Mouse (Mus musculus) A20 (cell line): Measurements from ENCODE around the gene Spx.

Experiments used
- DNase-seq: peaks from one replicate; pipeline ENCODE4 v3.0.0-alpha.2; 2011; ENCODE audit warnings: low read depth, low spot score

Gene Spx

GRCm38 (mm10) chr6:142412906-142413491, at the start of gene Spx:
Spx (plus strand) TSS chr6:142413441.
- DNase-seq, result no peak

DNA sequence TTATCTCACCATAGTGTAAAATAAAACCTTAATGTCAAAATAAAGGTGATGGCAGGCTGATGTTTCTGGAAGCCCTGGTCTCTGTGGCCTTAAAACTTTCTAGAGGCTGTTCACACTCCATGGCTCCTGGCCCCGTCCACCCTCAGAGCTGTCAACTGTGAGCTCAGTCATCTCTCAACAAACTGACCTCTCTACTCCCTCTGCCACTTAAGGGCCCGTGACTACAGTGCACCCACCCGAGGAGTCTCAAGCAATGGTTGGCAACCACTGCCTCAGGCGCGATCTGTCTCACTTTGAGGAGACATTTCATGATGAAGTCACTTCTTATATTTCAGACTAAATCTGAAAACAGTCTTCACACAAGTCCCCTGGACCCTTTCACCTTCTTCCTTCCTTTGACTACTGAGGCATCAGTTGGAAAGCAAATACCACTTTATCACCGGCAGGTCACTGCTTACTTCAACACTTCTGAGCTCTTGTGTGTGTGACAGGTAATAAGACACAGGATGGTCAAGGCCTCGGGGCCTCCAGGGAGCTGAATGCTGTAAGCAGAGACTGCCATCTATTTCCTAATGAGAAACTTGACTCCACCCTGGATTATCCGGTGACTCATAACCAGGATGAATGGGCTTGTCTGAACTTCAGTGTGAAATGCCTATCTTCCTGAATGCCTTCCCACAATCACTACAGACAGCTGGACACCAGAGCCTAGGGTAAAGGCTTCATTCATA, 47.3 kb upstream of the Spx start:
- DNase-seq, result no peak

- no peak for DNase-seq
These were observed 46.7 kb upstream of the Spx start for GRCm38 (mm10) chr6:142366473-142367018.

DNA sequence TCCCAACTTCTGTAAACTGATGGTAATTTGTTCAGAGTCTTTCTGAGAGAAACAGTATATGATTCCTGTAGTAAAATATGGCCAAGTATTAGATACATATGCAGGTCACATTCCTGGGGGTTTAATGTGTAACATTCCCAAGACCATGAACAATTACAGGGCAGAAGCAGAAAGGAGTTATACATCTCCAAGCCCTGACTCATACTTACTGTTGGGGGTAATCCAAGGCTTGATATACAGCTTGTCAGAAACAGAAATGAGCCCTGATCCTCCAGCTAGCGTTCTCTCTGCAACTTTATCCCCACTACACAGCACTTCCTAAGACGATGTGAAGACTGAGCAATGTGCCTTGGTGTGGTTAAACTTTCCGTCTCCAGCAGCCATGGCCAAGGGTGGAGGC, 45.7 kb upstream of the Spx start:
- no peak for DNase-seq

DNA sequence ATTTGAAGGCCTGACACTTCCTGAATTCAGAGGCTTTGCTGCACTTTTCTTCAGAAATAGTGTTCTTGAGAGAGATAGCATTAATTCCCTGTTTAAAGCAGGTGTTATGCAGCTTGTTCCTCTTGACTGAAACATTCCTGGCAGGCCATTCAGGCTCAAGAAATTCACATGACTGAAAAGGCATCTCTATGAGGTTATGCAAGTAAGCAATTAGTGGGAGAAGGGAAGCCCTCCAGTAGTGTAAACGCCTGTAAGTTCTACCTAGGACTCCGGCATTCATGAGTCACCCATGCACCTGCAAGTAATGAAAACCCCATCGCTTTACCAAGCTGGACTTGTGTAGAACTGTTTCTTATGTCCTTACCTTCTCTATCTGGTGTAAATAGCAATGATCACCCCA, 43.7 kb upstream of the Spx start:
- DNase-seq, result no peak

- no peak for DNase-seq
These were observed 36.2 kb upstream of the Spx start for GRCm38 (mm10) chr6:142377081-142377480.

DNA sequence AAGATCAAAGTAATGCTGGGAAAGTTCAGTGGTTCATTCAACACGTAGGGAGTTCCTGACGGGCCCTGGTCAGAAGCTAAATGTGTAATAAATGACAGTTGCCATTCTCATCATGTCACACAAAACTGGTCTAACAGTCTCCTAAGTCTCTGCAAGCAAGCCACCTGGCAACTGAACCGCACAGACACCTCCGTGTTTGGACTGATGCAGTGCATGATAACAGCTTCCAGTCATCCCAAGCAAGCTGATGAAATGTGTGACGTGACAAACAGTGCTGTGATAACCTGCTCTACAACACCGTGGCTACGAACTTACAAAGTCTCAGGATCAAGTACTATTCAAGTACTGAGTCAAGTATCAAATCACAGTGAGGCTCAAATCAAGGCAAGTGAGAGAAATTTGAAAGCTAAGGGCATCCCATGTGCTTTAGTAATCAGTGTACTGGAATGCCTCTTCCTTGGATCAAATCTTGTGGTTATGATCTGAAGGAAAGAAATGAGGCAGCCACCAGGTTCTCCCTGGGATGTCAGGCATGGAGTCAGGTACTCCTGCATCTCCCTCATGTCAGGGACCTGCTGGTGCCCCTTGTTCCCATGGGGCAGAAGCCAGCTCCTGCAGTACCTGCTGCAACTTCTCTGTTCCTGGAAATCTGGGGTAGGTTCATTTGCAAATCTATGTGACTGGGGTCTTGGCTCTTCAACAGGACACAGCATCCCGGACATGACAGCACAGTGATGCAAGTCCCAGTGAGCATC, 34.5 kb upstream of the Spx start:
- DNase-seq, result no peak

- DNase-seq, result no peak
These were observed 33.3 kb upstream of the Spx start for GRCm38 (mm10) chr6:142379961-142380360.

GRCm38 (mm10) chr6:142381615-142382014, 31.6 kb upstream of the Spx start:
- DNase-seq, result no peak

DNA sequence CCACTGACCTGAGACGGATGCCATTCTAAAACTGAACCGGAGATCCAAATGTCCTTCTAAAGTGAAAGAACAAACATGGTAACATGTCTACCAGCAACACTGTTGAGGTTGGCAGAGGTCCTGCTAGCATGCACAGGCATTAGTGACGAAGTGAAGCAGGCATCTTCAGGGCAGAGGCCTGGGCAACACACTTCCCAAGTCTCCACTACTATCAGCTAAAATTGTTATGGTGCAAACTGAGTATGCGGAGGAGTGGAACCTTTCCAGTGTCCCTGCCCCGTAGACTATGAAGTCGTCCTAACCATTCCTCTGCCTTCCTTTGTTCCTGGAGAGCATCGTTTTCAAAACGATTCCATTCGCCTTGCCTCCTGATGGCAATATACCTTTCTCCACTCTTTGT, 28.7 kb upstream of the Spx start:
- DNase-seq, result no peak

DNA sequence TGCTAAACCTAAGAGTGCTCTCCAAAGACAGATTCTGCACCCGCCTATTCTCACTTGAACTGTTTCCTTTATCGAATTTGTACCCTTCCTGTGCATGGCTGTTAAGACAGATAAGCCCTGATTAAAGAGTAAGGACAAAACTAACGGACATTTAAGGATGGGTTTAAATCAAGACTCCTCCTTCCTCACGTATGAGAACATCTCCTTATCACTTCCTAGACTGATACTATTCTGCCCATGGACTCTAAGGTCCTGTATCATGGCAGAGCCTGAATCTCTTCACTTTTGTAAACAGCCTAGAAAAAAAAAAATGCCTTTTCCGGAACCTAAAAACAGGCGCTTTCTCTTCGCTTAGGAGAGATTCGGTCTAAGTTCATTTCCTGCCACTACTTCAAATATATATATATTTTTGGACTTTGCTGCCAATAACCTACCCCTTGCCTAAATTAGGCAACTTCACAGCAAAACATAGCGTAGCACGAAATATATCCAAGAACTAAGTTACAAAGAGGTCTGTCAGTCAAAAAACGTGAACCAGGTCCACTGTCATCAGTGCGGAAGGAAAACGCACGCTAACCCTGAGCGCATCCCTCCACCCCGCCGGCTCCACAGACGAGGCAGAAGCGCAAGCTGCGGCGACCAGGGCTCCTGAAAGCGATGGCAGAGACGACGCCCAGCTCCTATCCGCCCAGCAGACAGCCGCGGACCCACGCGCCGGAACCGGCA, 26.8 kb upstream of the Spx start:
- DNase-seq, result no peak

GRCm38 (mm10) chr6:142387011-142387754, 26.1 kb upstream of the Spx start, which contains the start of the genes Recql and Golt1b:
Recql (minus strand) TSS chr6:142387087.
Golt1b (plus strand) TSS chr6:142387221.
- DNase-seq, result peak; percentile 96

GRCm38 (mm10) chr6:142387755-142388271, 25.4 kb upstream of the Spx start:
- no peak for DNase-seq

GRCm38 (mm10) chr6:142389101-142389500, 24.1 kb upstream of the Spx start:
- no peak for DNase-seq

DNA sequence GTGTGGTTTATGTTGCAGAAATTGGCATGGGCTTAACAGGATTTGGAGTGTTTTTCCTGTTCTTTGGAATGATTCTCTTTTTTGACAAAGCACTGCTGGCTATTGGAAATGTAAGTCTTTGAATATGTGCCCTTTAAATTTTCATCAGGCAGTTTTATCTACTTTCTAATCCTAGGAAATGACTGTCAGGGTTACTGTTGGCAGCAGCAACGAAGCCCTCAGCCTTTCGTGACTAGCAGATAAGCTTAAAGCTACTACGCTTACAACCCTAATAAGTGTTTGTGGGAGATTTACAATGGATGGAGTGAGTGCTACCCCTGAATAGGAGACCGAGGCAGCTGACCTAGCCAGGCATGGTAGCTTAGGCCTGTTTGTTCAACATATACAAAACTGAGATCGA, 20.9 kb upstream of the Spx start:
- DNase-seq, result no peak

- DNase-seq, result no peak
These were observed 18.6 kb upstream of the Spx start for GRCm38 (mm10) chr6:142394669-142395068.

- DNase-seq, result no peak
These were observed 17.5 kb upstream of the Spx start for GRCm38 (mm10) chr6:142395756-142396155.

GRCm38 (mm10) chr6:142411140-142411539, 2.1 kb upstream of the Spx start:
- no peak for DNase-seq

DNA sequence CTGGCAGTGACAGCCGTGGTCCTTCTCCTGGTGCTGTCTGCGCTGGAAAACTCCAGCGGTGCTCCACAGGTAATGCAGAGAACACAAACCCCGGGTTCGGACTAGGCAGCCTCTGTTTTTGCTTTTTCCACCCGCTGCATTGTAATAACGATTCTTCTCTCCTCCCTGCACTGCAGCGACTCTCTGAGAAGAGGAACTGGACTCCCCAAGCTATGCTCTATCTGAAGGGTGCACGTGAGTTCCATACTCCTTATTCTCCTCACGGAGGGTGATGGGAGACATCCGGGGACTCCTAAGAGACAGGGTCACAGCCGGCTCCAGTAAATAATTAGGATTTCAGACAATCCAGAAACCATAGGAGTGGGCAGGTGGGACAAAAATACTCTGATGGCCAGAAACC, 604 bp downstream of the Spx start:
- DNase-seq, result no peak

GRCm38 (mm10) chr6:142414597-142414996, 1.4 kb downstream of the Spx start:
- no peak for DNase-seq

GRCm38 (mm10) chr6:142424976-142425375, 11.7 kb downstream of the Spx start:
- no peak for DNase-seq
